Mouse (Mus musculus): ENCODE results near the gene Srrt. TPM values are rescaled to one million over a fixed set of nuclear protein-coding genes. Genes with fewer than 3 reads are reported as not detected.
"Not testable (repeated sequence)": the region's sequence is repeated elsewhere in the genome, so short reads cannot be mapped to it uniquely, and the experiment has no call there.

Srrt gene
- total RNA-seq, 1 experiment from 2014 or later: 250 TPM

- ATAC-seq (replicated peaks; ENCODE audit: insufficient number of reproducible peaks, low FRiP score, low TSS enrichment, poor library complexity, severe bottlenecking): peak; percentile 87
Observed at GRCm38 (mm10) chr5:137286655-137287031, 20.8 kb downstream of the Srrt start.

GRCm38 (mm10) chr5:137285986-137286385, 21.5 kb downstream of the Srrt start:
- no peak for ATAC-seq (replicated peaks; ENCODE audit: insufficient number of reproducible peaks, low FRiP score, low TSS enrichment, poor library complexity, severe bottlenecking)

GRCm38 (mm10) chr5:137285045-137285444, 22.4 kb downstream of the Srrt start:
- no peak for ATAC-seq (replicated peaks; ENCODE audit: insufficient number of reproducible peaks, low FRiP score, low TSS enrichment, poor library complexity, severe bottlenecking)

- ATAC-seq (replicated peaks; ENCODE audit: insufficient number of reproducible peaks, low FRiP score, low TSS enrichment, poor library complexity, severe bottlenecking): not testable (repeated sequence)
Observed at GRCm38 (mm10) chr5:137284411-137284810, 23.1 kb downstream of the Srrt start.

GRCm38 (mm10) chr5:137277360-137278342, 29.8 kb downstream of the Srrt start:
- peak; percentile 31; the same call in 1 of the 2 replicates for ATAC-seq (replicated peaks; ENCODE audit: insufficient number of reproducible peaks, low FRiP score, low TSS enrichment, poor library complexity, severe bottlenecking)

- no peak for ATAC-seq (replicated peaks; ENCODE audit: insufficient number of reproducible peaks, low FRiP score, low TSS enrichment, poor library complexity, severe bottlenecking)
Observed at GRCm38 (mm10) chr5:137268131-137268910, 39.2 kb downstream of the Srrt start.

GRCm38 (mm10) chr5:137264787-137265186, 42.7 kb downstream of the Srrt start:
- peak; percentile 36 for ATAC-seq (replicated peaks; ENCODE audit: insufficient number of reproducible peaks, low FRiP score, low TSS enrichment, poor library complexity, severe bottlenecking)

GRCm38 (mm10) chr5:137263897-137264720, 43.4 kb downstream of the Srrt start:
- peak; percentile 82 for ATAC-seq (replicated peaks; ENCODE audit: insufficient number of reproducible peaks, low FRiP score, low TSS enrichment, poor library complexity, severe bottlenecking)

Other genes starting within 250 kb of the Srrt start
- not detected in 3 replicates for gene Serpine1, start 235.4 kb downstream of the Srrt start, total RNA-seq (2017)
- 36.1 to 76.1 TPM (median 37.9 TPM) in 3 replicates for gene Trim56, start 191.5 kb downstream of the Srrt start, total RNA-seq (2017)
- gene Muc3, start 158.4 kb downstream of the Srrt start, total RNA-seq (2017): not detected in 3 replicates
- not detected in 3 replicates for gene Muc3a, start 95.3 kb downstream of the Srrt start, total RNA-seq (2017)
- 0.57 to 1.2 TPM in 2 of 3 replicates, not detected in the other for gene Ache, start 20.2 kb downstream of the Srrt start, total RNA-seq (2017)
- 0.64 to 3.0 TPM (median 1.2 TPM) in 3 replicates for gene Ufsp1, start 13.0 kb downstream of the Srrt start, total RNA-seq (2017)
- 2.7 to 4.0 TPM (median 3.2 TPM) in 3 replicates for gene Trip6, start 6.7 kb upstream of the Srrt start, total RNA-seq (2017)
- gene Slc12a9, start 25.9 kb upstream of the Srrt start, total RNA-seq (2017): 24.2 to 30.4 TPM (median 25.2 TPM) in 3 replicates
- gene Ephb4, start 42.4 kb upstream of the Srrt start, total RNA-seq (2017): not detected in 3 replicates
- gene Zan, start 169.4 kb upstream of the Srrt start, total RNA-seq (2017): not detected in 3 replicates
- gene Pop7, start 194.8 kb upstream of the Srrt start, total RNA-seq (2017): 9.7 to 27.5 TPM (median 20.4 TPM) in 3 replicates
- gene Gigyf1, start 210.9 kb upstream of the Srrt start, total RNA-seq (2017): 11.9 to 24.2 TPM (median 12.0 TPM) in 3 replicates
- not detected in 3 replicates for gene Epo, start 225.6 kb upstream of the Srrt start, total RNA-seq (2017)
- 361 to 408 TPM (median 386 TPM) in 3 replicates for gene Gnb2, start 225.8 kb upstream of the Srrt start, total RNA-seq (2017)
- gene Actl6b, start 245.8 kb upstream of the Srrt start, total RNA-seq (2017): not detected in 3 replicates